Mouse (Mus musculus) heart, embryonic 16.5 days (tissue): Measurements from ENCODE around the gene Zfp536. TPM values are rescaled to one million over a fixed set of nuclear protein-coding genes. Genes with fewer than 3 reads are reported as not detected.
"Not testable (repeated sequence)": the region's sequence is repeated elsewhere in the genome, so short reads cannot be mapped to it uniquely, and the experiment has no call there.

ENCODE experiments used
- ATAC-seq: fragments of 200-750 bp; cut with Nextera tagmentation; replicated peaks from 2 replicates; pipeline ENCODE4 v1.8.0; 2017; ENCODE audit warnings: moderate number of reproducible peaks; ENCODE audit not compliant: insufficient read depth, low FRiP score; ENCODE audit errors: extremely low read depth
- H3K27ac ChIP-seq: fragments of 300-500 bp; sonication (generic); 2 replicates; pipeline ENCODE4 v1.5.1; 2014; ENCODE audit warnings: mild to moderate bottlenecking, low read length, control low read depth, moderate library complexity
- H3K27me3 ChIP-seq: fragments of 300-500 bp; sonication (generic); 2 replicates; pipeline ENCODE4 v1.6.1; 2014; ENCODE audit warnings: low read length, mixed read lengths; ENCODE audit not compliant: control insufficient read depth, insufficient read depth
- H3K36me3 ChIP-seq: fragments of 300-500 bp; sonication (generic); 2 replicates; pipeline ENCODE4 v1.6.1; 2014; ENCODE audit not compliant: control insufficient read depth, insufficient read depth
- H3K4me1 ChIP-seq: fragments of 300-500 bp; sonication (generic); 2 replicates; pipeline ENCODE4 v1.6.1; 2014; ENCODE audit warnings: low read length, mixed read lengths; ENCODE audit not compliant: control insufficient read depth, insufficient read depth
- H3K4me2 ChIP-seq: fragments of 300-500 bp; sonication (generic); 2 replicates; pipeline ENCODE4 v1.6.1; 2014; ENCODE audit warnings: low read depth, mild to moderate bottlenecking, control low read depth, low read length
- H3K4me3 ChIP-seq: fragments of 300-500 bp; sonication (generic); 2 replicates; pipeline ENCODE4 v1.5.1; 2014; ENCODE audit warnings: mild to moderate bottlenecking, control low read depth, low read length
- H3K9ac ChIP-seq: fragments of 300-500 bp; sonication (generic); 2 replicates; pipeline ENCODE4 v1.6.1; 2014; ENCODE audit warnings: low read length, control low read depth
- H3K9me3 ChIP-seq: fragments of 300-500 bp; sonication (generic); replicated peaks from 2 replicates; pipeline ENCODE4 v1.6.1; 2016; ENCODE audit warnings: low read length; ENCODE audit not compliant: control insufficient read depth
- WGBS: fragments of 180-500 bp; shearing (Covaris S2); extraction: QIAGEN DNeasy Blood & Tissue Kit; methylation state at CpG from one replicate; pipeline ENCODE4 v1.1.7; 2014; 5-methylcytosine and 5-hydroxymethylcytosine counted together
- polyA plus RNA-seq: library from polyadenylated mRNA; unstranded; fragments of >200 nt; fragmentation: Nextera tagmentation; extraction: Ambion mirVana; gene quantifications from 2 replicates; pipeline ENCODE4 v1.2.1, GENCODE M21; 2015

Zfp536 gene
- polyA plus RNA-seq, 1 experiment from 2014 or later = 4.7 TPM

GRCm38 (mm10) chr7:37718671-37719402 lies 54.6 kb downstream of the Zfp536 start:
- no peak for ATAC-seq

GRCm38 (mm10) chr7:37717071-37717470 lies 56.4 kb downstream of the Zfp536 start:
- H3K9me3 ChIP-seq = no peaks in the 10 kb centered on the region
- H3K27ac ChIP-seq = no peak overlapping the region
- H3K36me3 ChIP-seq = no peaks in the 10 kb centered on the region
- no peak overlapping the region for H3K4me2 ChIP-seq
- WGBS = 82% methylated on average over 7 of the region's 7 CpGs
- H3K27me3 ChIP-seq = 0 out of 2 replicates have a peak, but pooled peaks cover 5% of the 10 kb centered on the region
- no peaks in the 10 kb centered on the region for H3K4me1 ChIP-seq
- H3K4me3 ChIP-seq = no peak overlapping the region
- ATAC-seq = no peak
- H3K9ac ChIP-seq = no peak overlapping the region

More at GRCm38 (mm10) chr7:37718671-37719402, 54.6 kb downstream of the Zfp536 start:
- Histone ChIP-seq H3K4me3 (no peak overlapping the region), H3K27me3 (0 out of 2 replicates have a peak, but pooled peaks cover 5% of the 10 kb centered on the region), H3K4me1 (no peaks in the 10 kb centered on the region), H3K4me2 (no peak overlapping the region), H3K27ac (no peak overlapping the region), H3K9me3 (no peaks in the 10 kb centered on the region), H3K9ac (no peak overlapping the region), H3K36me3 (no peaks in the 10 kb centered on the region)
- 62% methylated on average over 15 of the region's 15 CpGs for WGBS

- Histone ChIP-seq H3K36me3 (no peaks in the 10 kb centered on the region), H3K4me1 (no peaks in the 10 kb centered on the region), H3K4me2 (no peak overlapping the region), H3K9me3 (no peaks in the 10 kb centered on the region), H3K27ac (no peak overlapping the region), H3K4me3 (no peak overlapping the region), H3K27me3 (0 out of 2 replicates have a peak, but pooled peaks cover 5% of the 10 kb centered on the region), H3K9ac (no peak overlapping the region)
- WGBS = 65% methylated on average over 7 of the region's 7 CpGs
- no peak for ATAC-seq
These were observed 56.8 kb downstream of the Zfp536 start for GRCm38 (mm10) chr7:37716626-37717025.

- Histone ChIP-seq H3K9ac (no peak overlapping the region), H3K4me3 (no peak overlapping the region), H3K9me3 (no peaks in the 10 kb centered on the region), H3K4me1 (0 out of 2 replicates have a peak, but pooled peaks cover 3% of the 10 kb centered on the region), H3K36me3 (no peaks in the 10 kb centered on the region), H3K4me2 (no peak overlapping the region), H3K27me3 (no peaks in the 10 kb centered on the region), H3K27ac (no peak overlapping the region)
- 93% methylated on average over 9 of the region's 9 CpGs for WGBS
- ATAC-seq = no peak
These were observed 69.0 kb downstream of the Zfp536 start for GRCm38 (mm10) chr7:37704464-37704863.

GRCm38 (mm10) chr7:37697378-37697777 lies 76.1 kb downstream of the Zfp536 start:
- H3K27me3 ChIP-seq, H3K4me1 ChIP-seq, H3K4me3 ChIP-seq, ATAC-seq, H3K27ac ChIP-seq, H3K9ac ChIP-seq, H3K4me2 ChIP-seq, H3K9me3 ChIP-seq, H3K36me3 ChIP-seq: not testable (repeated sequence)
- WGBS = 97% methylated on average over 3 of the region's 3 CpGs

- Histone ChIP-seq H3K4me3 (no peak overlapping the region), H3K27ac (no peak overlapping the region), H3K4me1 (no peaks in the 10 kb centered on the region), H3K27me3 (no peaks in the 10 kb centered on the region), H3K4me2 (no peak overlapping the region), H3K9me3 (no peaks in the 10 kb centered on the region), H3K9ac (no peak overlapping the region), H3K36me3 (no peaks in the 10 kb centered on the region)
- ATAC-seq = no peak
- 67% methylated on average over 5 of the region's 5 CpGs for WGBS
These were observed 78.4 kb downstream of the Zfp536 start for GRCm38 (mm10) chr7:37695066-37695465.

- Histone ChIP-seq H3K4me2 (no peak overlapping the region), H3K4me3 (no peak overlapping the region), H3K27me3 (no peaks in the 10 kb centered on the region), H3K9ac (no peak overlapping the region), H3K27ac (no peak overlapping the region), H3K9me3 (no peaks in the 10 kb centered on the region), H3K36me3 (no peaks in the 10 kb centered on the region), H3K4me1 (peaks cover 4% of the 10 kb centered on the region)
- WGBS = 76% methylated on average over 10 of the region's 10 CpGs
- no peak for ATAC-seq
These were observed 82.8 kb downstream of the Zfp536 start for GRCm38 (mm10) chr7:37690606-37691005.

GRCm38 (mm10) chr7:37689561-37690305 lies 83.7 kb downstream of the Zfp536 start:
- no peak for ATAC-seq
- Histone ChIP-seq H3K4me1 (peaks cover 4% of the 10 kb centered on the region), H3K36me3 (no peaks in the 10 kb centered on the region), H3K9ac (no peak overlapping the region), H3K27ac (no peak overlapping the region), H3K4me2 (peak overlapping the region; percentile 15; the same call in 1 of the 2 replicates), H3K4me3 (no peak overlapping the region), H3K9me3 (no peaks in the 10 kb centered on the region), H3K27me3 (no peaks in the 10 kb centered on the region)
- whole genome bisulfite sequencing = 48% methylated on average over 23 of the region's 23 CpGs

GRCm38 (mm10) chr7:37689107-37689511 lies 84.3 kb downstream of the Zfp536 start:
- ATAC-seq = no peak
- H3K4me1 ChIP-seq = peaks cover 4% of the 10 kb centered on the region
- H3K9ac ChIP-seq = no peak overlapping the region
- no peaks in the 10 kb centered on the region for H3K9me3 ChIP-seq
- no peak overlapping the region for H3K27ac ChIP-seq
- H3K36me3 ChIP-seq = no peaks in the 10 kb centered on the region
- 57% methylated on average over 11 of the region's 11 CpGs for WGBS
- H3K27me3 ChIP-seq = no peaks in the 10 kb centered on the region
- no peak overlapping the region for H3K4me3 ChIP-seq
- no peak overlapping the region for H3K4me2 ChIP-seq
